Mouse (Mus musculus) thymus, adult 18-20 months (tissue): ENCODE measurements around the gene Cfap126.
A peak's percentile ranks its signal among the peaks of the same experiment; 100 is the strongest.
"Not testable (repeated sequence)": the region's sequence is repeated elsewhere in the genome, so short reads cannot be mapped to it uniquely, and the experiment has no call there.

Experiments
- DNase-seq, 2 experiments: peaks; one replicate each; pipeline ENCODE4 v3.0.0; 2022; ENCODE audit warnings: mixed read lengths in 2 of 2

Cfap126 gene

GRCm38 (mm10) chr1:171113873-171114299 lies at the start of gene Cfap126:
Cfap126 (plus strand) TSS chr1:171113918.
- peak; percentile 40 to 50 for DNase-seq

GRCm38 (mm10) chr1:171064491-171065242 lies 49.1 kb upstream of the Cfap126 start, which contains the start of gene Fcgr3:
Fcgr3 (minus strand) TSS chr1:171064935.
- peak; percentile 54 to 65 for DNase-seq

GRCm38 (mm10) chr1:171065243-171065587 lies 48.5 kb upstream of the Cfap126 start:
- DNase-seq: not testable (repeated sequence)

GRCm38 (mm10) chr1:171065768-171066167 lies 48.0 kb upstream of the Cfap126 start:
- peak; percentile 16 to 24 for DNase-seq

- DNase-seq: not testable (repeated sequence)
Observed at GRCm38 (mm10) chr1:171066583-171066982, 47.1 kb upstream of the Cfap126 start.

GRCm38 (mm10) chr1:171067928-171068327 lies 45.8 kb upstream of the Cfap126 start:
- not testable (repeated sequence) for DNase-seq

GRCm38 (mm10) chr1:171069508-171069907 lies 44.2 kb upstream of the Cfap126 start:
- not testable (repeated sequence) for DNase-seq

GRCm38 (mm10) chr1:171070879-171071278 lies 42.8 kb upstream of the Cfap126 start:
- DNase-seq: not testable (repeated sequence)

- DNase-seq: not testable (repeated sequence)
Observed at GRCm38 (mm10) chr1:171071726-171072125, 42.0 kb upstream of the Cfap126 start.

GRCm38 (mm10) chr1:171072217-171072616 lies 41.5 kb upstream of the Cfap126 start:
- not testable (repeated sequence) for DNase-seq

GRCm38 (mm10) chr1:171074283-171074682 lies 39.4 kb upstream of the Cfap126 start:
- DNase-seq: not testable (repeated sequence)

GRCm38 (mm10) chr1:171076176-171076575 lies 37.5 kb upstream of the Cfap126 start:
- DNase-seq: not testable (repeated sequence)

GRCm38 (mm10) chr1:171077192-171077591 lies 36.5 kb upstream of the Cfap126 start:
- DNase-seq: not testable (repeated sequence)

- DNase-seq: peak in 1 of 2 experiments; percentile 22
Observed at GRCm38 (mm10) chr1:171077955-171078354, 35.8 kb upstream of the Cfap126 start.

GRCm38 (mm10) chr1:171078419-171078818 lies 35.3 kb upstream of the Cfap126 start:
- DNase-seq: not testable (repeated sequence)

- DNase-seq: not testable (repeated sequence)
Observed at GRCm38 (mm10) chr1:171079345-171079744, 34.4 kb upstream of the Cfap126 start.

- not testable (repeated sequence) for DNase-seq
Observed at GRCm38 (mm10) chr1:171079825-171080224, 33.9 kb upstream of the Cfap126 start.

- DNase-seq: not testable (repeated sequence)
Observed at GRCm38 (mm10) chr1:171081512-171082231, 32.0 kb upstream of the Cfap126 start.

GRCm38 (mm10) chr1:171085718-171086117 lies 28.0 kb upstream of the Cfap126 start:
- no peak for DNase-seq

GRCm38 (mm10) chr1:171088237-171088869 lies 25.4 kb upstream of the Cfap126 start:
- not testable (repeated sequence) for DNase-seq

GRCm38 (mm10) chr1:171089891-171090290 lies 23.8 kb upstream of the Cfap126 start:
- DNase-seq: no peak

- DNase-seq: no peak
Observed at GRCm38 (mm10) chr1:171090761-171091160, 23.0 kb upstream of the Cfap126 start.

- no peak for DNase-seq
Observed at GRCm38 (mm10) chr1:171094424-171094823, 19.3 kb upstream of the Cfap126 start.
